Mouse (Mus musculus): ENCODE data around the gene Mpzl3.

DNA sequence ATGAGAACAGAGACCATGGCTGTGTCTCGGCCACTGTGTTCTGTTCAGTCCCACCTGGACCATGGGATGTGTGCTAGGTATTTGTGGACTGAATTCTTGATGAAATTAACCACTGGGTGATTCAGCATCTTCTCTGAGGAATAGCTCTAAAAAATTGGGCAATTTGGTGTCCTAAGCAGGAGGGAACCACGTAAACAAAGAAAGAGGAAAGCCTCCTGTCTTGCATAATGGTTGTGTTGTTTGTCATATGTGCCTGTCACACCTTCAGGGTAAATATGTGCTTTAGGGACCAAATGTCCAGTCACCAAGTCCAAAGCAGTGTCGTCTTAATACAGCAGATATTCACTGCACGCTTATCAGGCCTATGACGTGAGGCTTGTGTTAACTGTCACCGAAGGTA, 9.4 kb downstream of the Mpzl3 start:
- TF ChIP-seq CTCF (IDR thresholded peaks at IDR 0.05; ENCODE audit: extremely low read depth, insufficient read depth, low read length) (no peak), POLR2A (IDR thresholded peaks at IDR 0.05; ENCODE audit: extremely low read depth, insufficient read depth, low read length) (no peak)

Measured in cortical plate, adult 2 months (tissue).